Mouse (Mus musculus): ENCODE data around the gene Smarca2.
A peak's percentile ranks its signal among the peaks of the same experiment; 100 is the strongest.

The Smarca2 gene

DNA sequence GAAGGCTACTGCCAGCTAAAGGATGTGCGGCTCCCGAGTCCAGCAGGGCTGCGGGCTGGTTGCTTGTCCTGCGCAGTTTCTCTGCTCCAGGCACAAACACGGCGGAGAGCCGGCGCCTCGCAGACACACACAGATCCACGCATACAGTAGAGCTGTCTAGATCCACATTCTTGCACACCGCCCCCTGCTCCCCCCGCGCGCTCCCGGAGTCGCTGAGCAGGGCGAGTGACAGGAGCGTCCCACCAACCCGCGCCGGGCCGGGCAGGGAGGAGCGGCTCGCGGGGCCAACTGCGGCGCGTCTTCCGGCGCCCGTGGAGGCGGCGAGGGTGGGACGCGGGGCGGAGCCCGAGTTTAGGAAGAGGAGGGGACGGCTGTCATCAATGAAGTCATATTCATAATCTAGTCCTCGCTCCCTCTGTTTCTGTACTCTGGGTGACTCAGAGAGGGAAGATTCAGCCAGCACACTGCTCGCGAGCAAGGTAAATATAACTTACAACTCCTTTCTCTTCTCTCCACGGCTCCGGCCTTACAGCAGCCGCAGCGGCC is at the start of gene Smarca2:
Gene Smarca2 (plus strand): TSS at position 296 of the 546 bp plus-strand sequence.
- peak; percentile 91 to 95 for DNase-seq (ENCODE audit: low spot score in 2 of 2)

DNA sequence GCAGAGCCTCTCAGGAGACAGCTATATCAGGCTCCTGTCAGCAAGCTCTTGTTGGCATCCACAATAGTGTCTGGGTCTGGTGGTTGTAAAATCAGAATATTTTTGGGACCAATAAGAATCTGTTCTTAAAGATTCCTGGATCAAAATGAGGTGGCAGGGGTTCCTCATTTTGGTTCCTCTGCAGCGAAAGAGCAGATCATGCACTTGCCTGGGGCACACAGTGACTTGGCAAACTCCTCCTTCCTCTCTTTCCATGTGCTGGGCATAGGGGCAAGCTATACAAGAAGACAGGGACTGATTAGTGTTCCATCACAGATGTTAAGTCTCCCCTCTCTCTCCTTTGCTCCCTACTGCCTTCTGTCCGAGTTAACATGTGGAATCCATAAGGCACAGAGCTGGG is 40.0 kb upstream of the Smarca2 start:
- no peak for DNase-seq (ENCODE audit: low spot score in 2 of 2)

DNA sequence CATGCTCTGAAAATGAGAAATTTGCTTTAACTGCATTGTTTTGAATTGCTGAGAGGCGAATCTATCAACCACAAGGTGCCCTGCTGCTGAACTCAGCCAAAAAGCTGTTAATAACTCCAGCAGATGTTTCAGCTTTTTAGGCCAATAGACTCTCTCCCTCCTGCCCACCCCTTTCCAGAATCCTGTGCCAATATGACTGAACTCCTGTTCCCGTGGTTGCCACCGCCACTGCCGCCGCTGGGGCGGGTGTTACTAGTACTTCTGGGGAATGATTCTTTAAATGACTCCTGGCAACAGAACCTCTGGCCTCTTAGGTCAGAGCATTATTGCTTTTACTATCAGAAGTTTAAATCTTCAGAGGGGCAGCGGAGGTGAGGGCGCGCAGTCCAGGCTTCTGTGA is 38.7 kb upstream of the Smarca2 start:
- DNase-seq (ENCODE audit: low spot score in 2 of 2) = no peak

DNA sequence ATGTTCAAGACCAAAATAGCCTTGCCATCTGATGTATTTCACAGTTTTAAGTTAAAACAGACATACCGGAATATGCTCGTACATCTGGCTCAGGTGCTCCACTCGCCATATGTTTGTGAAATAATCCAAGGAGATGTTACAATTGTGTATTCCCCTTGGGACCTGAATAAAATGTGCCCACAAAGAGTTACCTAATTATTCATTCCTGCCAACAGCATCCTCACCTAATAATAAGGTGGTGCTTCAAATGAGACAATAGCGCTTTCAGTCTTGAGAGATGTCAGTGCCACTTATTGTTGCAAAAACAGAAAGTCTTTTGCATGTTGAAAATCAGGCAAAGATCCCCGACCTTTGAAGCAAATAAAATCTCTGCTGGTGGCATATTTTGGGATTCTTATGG is 36.6 kb upstream of the Smarca2 start:
- DNase-seq (ENCODE audit: low spot score in 2 of 2) = no peak

DNA sequence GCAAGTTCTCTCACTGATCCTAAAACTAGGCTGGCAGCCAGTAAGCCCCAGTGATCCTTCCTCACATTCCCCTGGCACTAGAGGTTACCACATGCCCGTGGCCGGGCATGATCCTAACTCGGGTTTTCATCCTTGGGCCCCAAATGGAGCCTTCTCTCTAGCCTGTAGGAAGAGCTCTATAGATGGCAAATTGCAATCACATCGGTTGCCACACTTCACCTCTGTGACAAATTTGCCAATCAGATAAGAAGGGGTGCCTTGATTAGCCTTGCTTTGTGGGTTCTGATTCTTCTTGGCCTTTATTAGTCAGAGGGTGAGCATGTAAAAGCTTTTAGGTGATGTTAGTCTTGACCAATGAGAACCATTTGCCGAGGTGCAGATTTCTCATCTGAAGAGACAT is 35.9 kb upstream of the Smarca2 start:
- DNase-seq (ENCODE audit: low spot score in 2 of 2) = no peak

DNA sequence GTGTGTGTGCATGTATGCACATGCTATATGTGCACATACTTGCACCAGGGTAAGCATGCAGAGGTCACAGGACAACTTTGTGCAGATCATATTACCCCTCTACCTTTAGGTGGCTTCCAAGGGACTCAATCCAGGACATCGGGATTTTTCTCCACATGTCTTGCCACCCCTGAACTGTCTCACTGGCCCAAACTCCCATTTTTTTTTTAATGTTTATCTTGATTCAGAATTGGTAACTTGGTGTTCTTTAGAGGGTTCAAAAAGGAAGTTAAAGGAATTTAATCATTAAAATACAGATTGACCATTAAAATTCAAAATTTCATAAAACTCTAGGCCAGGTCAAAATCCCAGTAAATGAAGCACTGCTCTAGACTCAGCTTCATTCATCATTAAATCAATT is 35.4 kb upstream of the Smarca2 start:
- no peak for DNase-seq (ENCODE audit: low spot score in 2 of 2)

DNA sequence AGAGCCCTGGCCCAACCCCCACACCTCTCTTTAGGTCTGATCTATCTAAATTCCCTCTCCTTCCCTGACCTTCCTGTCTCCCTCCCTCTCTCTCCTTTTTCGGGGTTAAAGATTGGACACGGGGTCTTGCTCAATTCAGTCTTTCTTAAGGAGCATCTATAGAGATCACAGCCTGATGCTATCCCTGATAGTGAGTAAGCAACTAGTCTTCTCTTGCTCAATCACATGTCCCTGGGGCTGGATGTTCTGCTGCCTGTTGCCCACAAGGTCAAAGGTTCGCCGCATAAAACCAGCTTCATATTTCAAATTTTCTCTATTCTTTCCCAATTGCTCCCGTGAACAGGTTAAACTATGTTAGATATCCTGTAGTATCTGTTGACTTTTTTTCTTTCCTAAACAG is 25.2 kb upstream of the Smarca2 start:
- no peak for DNase-seq (ENCODE audit: low spot score in 2 of 2)

DNA sequence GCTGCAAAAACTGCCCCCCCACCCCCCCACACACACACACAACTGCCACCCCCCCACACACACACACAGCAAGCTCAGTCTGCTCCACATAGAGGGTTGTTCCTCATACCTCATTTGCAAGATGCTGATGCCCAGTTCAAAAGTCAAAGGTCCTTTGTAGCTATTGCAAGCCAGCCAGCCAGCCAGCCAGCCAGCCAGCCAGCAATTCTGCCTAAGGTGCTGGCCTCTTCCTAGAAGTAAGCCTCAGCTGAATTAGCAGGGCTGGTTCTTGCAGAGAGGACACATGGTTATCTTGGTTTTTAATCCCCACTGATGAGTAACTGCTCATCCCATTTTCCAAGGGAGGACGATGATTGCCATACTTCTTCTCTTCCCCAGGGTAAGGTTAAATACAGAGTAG is 24.8 kb upstream of the Smarca2 start:
- no peak for DNase-seq (ENCODE audit: low spot score in 2 of 2)

DNA sequence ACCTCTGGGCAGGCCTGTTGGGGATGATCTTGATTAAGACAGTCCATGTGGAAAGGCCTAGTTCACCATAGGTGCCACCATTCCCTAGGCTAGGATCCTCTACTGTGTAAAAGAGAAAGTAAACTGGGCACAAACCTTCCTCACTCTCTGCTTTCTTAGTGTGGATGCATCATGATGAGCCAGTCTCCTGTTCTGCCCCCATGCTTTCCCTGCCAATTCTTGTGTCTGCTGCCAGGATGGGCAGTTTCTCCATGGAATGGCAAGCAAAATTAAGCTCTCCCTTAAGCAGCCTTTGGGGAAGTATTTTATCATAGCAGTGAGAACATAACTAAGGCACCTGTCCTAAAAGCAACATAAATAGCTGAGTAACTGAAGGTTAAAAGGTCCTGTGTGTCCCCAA is 10.2 kb upstream of the Smarca2 start:
- no peak for DNase-seq (ENCODE audit: low spot score in 2 of 2)

DNA sequence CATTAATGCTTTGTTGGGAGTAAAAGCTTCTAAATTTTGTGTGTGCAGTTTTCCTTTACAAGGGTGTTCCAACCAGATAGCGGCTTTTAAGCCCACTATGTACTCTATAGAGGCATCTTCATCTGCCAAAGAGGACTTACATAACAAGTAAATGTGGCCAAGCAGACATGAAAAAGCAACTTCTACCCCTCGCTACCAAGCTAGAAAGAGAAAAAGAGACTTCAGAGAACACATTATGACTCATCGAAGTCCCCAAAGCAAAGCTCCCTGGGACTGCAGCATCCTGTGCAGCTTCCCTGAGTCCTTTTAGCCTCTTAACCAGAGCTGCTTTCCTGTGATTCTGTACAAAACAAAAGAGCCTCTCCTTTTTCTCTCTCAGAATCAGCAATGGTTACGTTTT is 3.4 kb upstream of the Smarca2 start:
- DNase-seq (ENCODE audit: low spot score in 2 of 2) = no peak

DNA sequence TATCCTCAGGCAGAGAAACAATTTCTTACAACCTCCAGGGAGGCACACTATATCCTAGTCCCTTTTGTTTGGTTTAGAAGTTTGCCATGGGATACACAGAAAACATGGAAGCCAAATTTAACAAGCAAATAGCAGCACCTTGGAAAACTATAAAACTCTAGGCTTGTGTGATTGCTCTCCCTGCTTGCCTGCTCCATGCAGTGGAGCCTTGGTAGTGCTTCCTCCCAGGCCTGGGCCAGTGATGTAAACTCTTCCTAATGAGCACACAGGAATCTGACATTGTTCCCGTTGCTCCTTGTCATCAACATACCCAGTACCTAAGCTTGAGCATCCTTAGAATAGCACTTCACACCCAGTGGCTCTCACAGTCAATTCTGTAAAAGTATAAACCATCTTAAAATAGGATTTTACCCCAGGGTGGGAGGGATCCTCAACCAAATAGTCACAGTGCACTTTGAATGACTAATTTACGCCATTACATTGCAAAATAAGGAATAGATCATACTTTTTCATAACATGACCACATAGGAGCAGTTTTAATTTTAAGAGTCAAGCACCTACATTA is 1.5 kb upstream of the Smarca2 start:
- no peak for DNase-seq (ENCODE audit: low spot score in 2 of 2)

DNA sequence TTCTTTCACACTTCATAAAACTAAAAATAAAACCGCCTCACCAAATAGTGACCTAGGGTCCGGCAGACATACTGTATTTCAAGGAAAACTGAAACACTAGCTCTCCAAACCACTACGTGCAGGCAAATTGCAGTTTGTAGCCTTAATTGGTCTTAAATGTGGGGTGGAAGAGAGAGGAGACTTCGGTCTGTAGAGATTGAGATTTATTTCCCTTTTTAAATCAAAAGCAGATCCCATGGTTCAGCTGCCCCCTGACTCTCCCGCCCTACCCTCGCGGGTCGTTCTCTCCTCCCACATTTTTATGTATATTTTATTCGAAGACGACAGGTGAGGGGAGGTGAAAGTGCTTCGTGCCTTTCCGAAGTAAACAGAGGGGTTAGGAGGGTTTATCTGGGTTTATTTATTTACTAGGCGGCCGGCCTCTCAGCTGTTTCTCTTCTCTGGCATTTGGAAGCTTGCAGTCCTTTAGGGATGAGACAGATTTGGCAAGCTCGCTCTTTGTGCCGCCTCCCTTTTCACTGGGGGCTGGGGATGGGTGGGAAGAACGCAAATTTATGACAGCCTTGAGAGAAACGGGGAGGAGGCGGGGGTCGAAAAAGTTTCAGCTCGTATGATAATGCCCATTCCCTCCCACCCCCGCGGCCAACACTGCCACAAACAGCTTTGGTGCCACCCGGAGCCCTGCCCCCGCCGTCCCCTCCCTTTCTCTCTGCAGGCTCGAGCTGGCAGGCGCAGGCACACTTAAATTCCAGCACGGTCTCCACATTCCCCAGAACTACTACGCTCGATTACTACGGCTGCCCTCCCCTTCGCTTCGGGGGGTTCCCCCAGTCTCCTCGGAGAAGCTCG is 720 bp upstream of the Smarca2 start:
- DNase-seq (ENCODE audit: low spot score in 2 of 2) = no peak

DNA sequence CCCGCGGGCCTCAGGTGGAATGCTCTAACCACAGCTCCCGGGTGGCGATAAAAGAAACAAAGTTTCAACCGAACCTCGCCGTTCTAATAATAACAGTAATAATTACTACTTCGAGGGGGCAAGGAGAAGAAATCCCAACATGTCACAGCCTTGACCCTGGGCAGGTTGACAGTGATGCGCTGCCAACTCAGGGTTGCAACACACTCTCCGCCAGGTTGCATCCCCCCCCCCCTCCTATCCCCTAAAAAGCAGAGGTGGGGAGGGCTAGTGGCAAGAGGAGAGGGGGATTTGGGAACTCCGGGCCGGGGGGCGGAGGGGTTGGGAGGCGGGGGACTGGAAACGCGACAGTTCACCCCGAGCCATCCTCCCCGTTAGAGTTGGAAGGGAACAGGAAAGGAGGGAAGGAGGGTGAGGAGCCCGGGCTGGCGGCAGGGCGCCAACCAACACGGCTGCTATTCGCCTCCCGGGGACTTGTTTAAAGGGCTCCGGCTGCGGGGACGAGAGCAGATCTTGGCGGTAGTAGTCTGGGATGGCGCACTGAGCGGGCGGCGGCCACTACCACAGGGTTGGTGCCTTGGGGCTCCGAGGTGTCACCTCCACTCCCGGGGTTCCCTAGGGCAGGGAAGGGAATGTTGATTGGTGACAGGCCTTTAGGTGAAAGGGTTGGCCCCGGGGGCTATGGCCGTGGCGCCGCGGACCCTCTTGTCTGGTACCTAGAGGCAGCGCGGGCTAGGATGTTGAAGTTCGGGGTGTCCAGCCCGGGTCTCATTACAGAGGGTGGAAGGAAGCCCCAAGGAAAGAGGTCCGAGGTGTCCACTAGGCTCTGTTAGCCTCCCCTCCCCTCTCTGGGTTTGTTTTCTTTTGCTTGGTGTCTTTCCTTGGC is 829 bp downstream of the Smarca2 start:
- peak; percentile 11 to 29 for DNase-seq (ENCODE audit: low spot score in 2 of 2)

DNA sequence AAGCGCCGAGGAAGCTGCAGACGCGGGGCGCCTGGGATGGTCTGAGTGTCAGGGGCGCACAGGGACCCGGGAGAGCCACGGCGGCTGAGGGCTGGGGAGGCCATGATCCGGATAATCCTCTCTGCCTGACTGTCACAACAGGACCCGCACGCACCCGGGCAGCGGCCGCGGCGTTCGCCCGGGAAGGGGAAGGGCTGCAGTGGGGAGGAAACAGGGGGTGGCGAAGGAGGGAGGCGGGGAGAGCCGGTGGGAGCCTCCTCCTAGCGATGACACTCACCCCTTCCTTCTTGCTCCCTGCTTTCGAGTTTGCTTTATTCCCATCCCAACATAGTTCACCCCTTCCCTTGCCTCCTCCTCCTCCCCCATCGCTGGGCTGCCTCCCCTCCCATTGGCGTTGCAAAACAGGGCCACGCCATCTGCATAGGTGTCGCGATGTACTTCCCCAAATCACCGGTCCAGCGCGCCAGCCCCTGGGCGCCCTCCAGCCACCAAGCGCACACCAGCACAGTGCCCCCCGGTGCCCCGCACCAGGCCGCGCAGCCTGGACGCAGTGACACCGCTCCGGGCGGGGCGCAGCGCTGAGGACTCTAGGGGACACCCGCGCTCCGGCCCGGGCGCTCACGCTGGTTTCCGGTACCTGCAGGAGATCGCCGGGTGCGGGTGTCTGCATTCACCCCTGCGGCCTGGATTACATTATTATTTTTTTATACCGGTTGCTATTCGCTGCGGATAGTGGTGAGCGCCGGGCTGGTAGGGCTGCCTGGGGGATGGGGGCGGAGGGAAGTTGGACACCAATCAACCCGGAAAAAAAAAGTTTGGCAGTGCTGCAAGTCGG is 1.7 kb downstream of the Smarca2 start:
- peak; percentile 56 to 76 for DNase-seq (ENCODE audit: low spot score in 2 of 2)

DNA sequence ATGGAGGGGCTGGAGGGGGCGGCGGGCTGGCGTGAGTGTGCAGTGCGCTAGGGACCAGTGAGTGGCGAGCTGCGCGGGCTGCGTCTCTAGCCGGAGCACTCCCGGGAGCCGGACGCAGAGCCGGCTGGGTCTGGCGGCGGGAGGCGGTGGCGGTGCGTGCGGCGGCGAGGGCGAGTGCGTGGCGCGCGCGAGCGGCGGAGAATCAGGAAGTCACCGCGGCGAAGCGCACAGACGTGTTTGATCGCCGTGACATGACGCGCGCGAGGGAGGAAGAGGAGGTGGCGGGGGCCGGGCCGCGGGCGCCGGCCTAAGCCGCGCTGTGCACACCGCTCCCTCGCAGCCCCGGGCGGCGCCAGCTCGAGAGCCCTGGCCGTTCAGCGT is 2.3 kb downstream of the Smarca2 start:
- peak; percentile 53 to 73 for DNase-seq (ENCODE audit: low spot score in 2 of 2)

DNA sequence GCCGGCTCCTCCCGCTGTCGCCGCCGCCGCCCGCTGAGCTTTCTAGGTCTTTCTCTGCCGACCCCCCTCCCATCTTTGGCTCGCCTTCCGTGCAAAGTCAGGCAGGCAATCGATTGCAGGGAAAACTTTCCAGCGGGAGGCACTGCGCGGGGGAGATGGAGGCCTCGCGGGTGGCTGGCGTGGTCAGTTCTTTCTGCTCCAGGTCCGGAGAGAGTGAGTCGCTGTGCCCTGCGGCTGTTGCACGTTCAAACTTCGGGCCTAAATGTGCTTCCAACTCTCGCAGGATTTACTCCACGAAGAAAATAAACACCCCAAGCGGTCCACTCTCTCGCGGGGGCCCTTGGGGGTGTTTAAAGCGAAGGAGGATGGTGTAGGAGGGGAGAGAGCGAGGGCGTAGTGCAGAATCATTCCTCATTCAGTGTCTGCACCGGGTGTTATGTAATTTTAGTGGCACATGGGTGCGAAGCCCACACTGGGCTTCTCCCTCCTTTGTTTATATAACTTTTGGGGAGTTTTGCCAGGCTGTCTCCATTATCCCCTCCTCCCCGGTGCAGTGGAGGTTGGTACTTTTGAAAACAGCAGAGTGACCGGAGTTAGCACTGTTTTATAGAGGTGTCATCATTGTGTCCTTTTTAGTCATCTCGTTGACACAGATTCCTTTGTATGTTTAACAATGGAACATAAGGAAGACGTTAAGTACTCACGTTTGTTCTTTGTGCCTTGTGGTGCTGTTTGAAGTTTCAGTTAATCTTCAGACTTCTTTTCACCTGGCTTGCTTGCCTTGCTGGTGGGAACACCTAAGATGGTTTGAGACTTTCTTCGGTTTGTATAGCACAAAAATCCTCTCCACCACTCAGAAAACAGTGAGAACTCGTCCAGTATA is 2.9 kb downstream of the Smarca2 start:
- peak; percentile 5 to 14 for DNase-seq (ENCODE audit: low spot score in 2 of 2)

DNA sequence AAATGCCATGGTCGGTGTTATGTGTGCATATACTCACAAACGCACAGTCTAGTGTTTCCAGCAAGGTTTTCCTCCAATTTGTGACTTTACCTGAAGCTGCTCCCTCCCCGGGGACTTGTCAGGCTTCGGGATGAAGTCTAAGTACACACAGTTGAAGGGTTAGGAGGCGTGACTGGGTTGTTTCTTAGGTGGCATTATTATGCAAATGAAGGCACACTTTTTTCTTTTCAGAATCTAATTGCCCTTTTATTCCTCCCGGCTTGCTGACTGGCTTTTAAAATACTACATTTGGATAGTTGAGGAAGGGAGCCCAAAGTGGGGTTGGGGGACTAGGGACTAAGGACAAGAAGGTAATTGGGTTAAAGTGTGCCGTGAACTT is 3.6 kb downstream of the Smarca2 start:
- DNase-seq (ENCODE audit: low spot score in 2 of 2) = no peak

DNA sequence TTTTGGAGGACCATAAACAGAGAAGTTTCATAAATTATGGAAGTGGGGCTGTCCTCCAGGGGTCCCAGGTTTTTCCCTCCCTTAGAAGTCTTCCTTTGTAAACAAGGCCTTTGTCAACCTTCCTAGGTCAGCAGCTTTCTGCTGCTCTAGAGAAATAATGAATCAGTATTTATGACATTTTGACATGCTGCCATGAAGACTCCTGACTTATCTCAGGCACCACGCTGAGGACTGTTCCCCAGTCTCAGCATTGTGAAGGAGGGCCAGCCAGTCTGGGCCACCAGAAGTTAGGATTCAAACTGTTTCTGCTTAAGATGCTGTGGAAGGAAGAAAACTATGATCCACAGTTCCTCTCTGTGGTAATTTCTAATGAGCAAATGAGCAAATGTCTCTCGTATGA is 4.8 kb downstream of the Smarca2 start:
- no peak for DNase-seq (ENCODE audit: low spot score in 2 of 2)

DNA sequence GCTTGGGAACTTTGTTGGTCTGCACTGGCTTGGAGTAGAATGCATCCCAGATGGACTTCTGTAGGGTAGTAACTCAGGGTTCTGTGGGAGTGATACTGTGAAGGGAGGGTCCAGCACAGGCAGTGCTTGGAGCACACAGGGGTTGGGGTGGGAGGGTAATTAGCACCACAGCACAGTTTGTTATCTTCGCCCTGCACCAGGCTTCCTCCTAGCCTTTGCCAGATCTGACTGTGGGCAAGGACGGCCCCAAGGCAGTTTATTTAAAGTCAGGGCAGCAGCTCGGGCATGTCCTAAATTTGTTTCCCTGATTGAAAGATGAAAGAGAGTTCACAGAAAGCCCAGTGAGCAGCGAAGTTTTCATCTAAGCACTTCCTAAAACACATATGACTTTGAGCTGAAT is 8.1 kb downstream of the Smarca2 start:
- DNase-seq (ENCODE audit: low spot score in 2 of 2) = no peak

DNA sequence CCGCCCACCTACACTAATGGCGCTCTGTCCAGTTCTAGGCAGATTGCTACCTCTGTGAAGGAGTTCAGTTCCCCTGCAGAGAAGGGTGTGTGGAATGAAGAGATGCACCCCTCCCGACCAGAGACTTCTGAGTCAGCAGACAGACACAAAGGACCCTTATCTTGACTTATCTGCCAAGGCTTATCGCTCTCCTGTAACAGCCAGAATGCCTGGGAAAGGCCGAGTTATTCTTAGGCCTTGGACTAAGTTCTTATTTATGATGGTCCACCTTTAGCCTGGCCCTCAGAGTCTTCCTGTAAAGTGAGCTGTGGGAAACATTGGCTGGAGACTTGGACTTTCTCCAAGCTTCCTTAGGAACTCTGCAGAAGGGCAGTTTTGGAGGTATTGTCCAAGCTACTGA is 8.8 kb downstream of the Smarca2 start:
- no peak for DNase-seq (ENCODE audit: low spot score in 2 of 2)

DNA sequence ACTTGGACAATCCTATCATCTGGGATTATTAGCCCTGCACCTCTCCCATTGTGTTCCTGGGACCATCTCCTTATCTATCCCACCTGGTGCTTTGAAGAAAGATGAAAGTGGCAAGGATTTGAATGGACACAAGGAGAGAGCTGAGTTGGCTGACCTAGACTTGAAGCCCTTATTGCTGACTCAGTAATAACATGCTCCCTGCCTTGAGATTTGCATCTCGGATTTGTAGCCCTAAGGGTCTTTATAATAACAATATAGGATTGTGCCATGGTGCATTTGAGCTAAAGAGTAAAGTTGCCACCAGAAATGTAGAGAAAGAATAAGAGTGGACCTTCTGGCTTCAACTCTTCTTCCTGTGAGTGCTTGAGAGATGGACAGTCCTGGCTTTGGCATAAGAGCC is 11.4 kb downstream of the Smarca2 start:
- DNase-seq (ENCODE audit: low spot score in 2 of 2) = no peak

All from natural killer cell, adult 2 months (primary cell).